Mouse (Mus musculus): Measurements from ENCODE around the gene Wbp4. TPM values are rescaled to one million over a fixed set of nuclear protein-coding genes. Genes with fewer than 3 reads are reported as not detected.

The Wbp4 gene
- total and polyA plus RNA-seq, 3 experiments: 31.3 to 68.5 (median 36.2) TPM

- DNase-seq (ENCODE audit: extremely low read depth): no peak
- peak overlapping the region; percentile 99 for H3K4me2 ChIP-seq (ENCODE audit: insufficient read depth, low read depth, poor library complexity, severe bottlenecking)
- in situ Hi-C loops (cut with MboI; ENCODE audit: low pct_ligation_motif_present, low pct_unique_long_range_greater_than_20kb, low sequenced_read_pairs): no loop called here
- no peak for TF ChIP-seq JUN (IDR thresholded peaks at IDR 0.05; ENCODE audit: insufficient read depth, low read depth, low read length)
- no peak for TF ChIP-seq RAD21 (IDR thresholded peaks at IDR 0.05; ENCODE audit: low read depth, low read length)
- TF ChIP-seq EP300 (IDR thresholded peaks at IDR 0.05; ENCODE audit: low read length): peak; percentile 10; the same call in 1 of the 2 replicates
- no peak for TF ChIP-seq UBTF (IDR thresholded peaks at IDR 0.05; ENCODE audit: low read depth, low read length)
- TF ChIP-seq SMC3 (IDR thresholded peaks at IDR 0.05; ENCODE audit: low read depth, low read length): no peak
- peak; percentile 19; the same call in 1 of the 2 replicates for TF ChIP-seq IRF4 (IDR thresholded peaks at IDR 0.05; ENCODE audit: low read depth, low read length)
- no peak for TF ChIP-seq PAX5 (IDR thresholded peaks at IDR 0.05; ENCODE audit: low read length)
- TF ChIP-seq MAX (IDR thresholded peaks at IDR 0.05; ENCODE audit: low read length): peak; percentile 43; the same call in 1 of the 2 replicates
- no peak; the same call in none of the 2 replicates for TF ChIP-seq HCFC1 (IDR thresholded peaks at IDR 0.05; ENCODE audit: low read depth, low read length)
- TF ChIP-seq ZMIZ1 (IDR thresholded peaks at IDR 0.05; ENCODE audit: low read depth, low read length): no peak
- no peak for TF ChIP-seq CTCF (conservative IDR thresholded peaks at IDR 0.05 in 1 of 2, IDR thresholded peaks at IDR 0.05 in 1 of 2; ENCODE audit: low read depth in 2 of 2, low read length in 2 of 2)
- TF ChIP-seq GABPA (IDR thresholded peaks at IDR 0.05; ENCODE audit: insufficient replicate concordance, low read depth, low read length): no peak
- TF ChIP-seq MAFK (IDR thresholded peaks at IDR 0.05; ENCODE audit: insufficient replicate concordance, low read length): no peak
- no peak; the same call in 1 of the 2 replicates for TF ChIP-seq ETS1 (conservative IDR thresholded peaks at IDR 0.05; ENCODE audit: low read depth, low read length)
- peak; percentile 32; the same call in 1 of the 2 replicates for TF ChIP-seq POLR2A (IDR thresholded peaks at IDR 0.05; ENCODE audit: low read depth, low read length)
- 0 out of 2 replicates have a peak, but pooled peaks have one; percentile 25 for TF ChIP-seq CHD2 (IDR thresholded peaks at IDR 0.05; ENCODE audit: low read length)
- no peak for TF ChIP-seq ZNF384 (IDR thresholded peaks at IDR 0.05; ENCODE audit: low read depth, low read length)
- peak; percentile 41; the same call in 1 of the 2 replicates for TF ChIP-seq MXI1 (IDR thresholded peaks at IDR 0.05; ENCODE audit: low read depth, low read length)
- no peak for TF ChIP-seq USF2 (conservative IDR thresholded peaks at IDR 0.05; ENCODE audit: low read depth, low read length)
- TF ChIP-seq ELF1 (IDR thresholded peaks at IDR 0.05; ENCODE audit: low read depth, low read length): no peak
- peak; percentile 58 for TF ChIP-seq CHD1 (IDR thresholded peaks at IDR 0.05; ENCODE audit: low read depth, low read length)
- peak; percentile 29; the same call in 1 of the 2 replicates for TF ChIP-seq SIN3A (IDR thresholded peaks at IDR 0.05; ENCODE audit: low read length)
- H3K36me3 ChIP-seq (replicated peaks in 1 of 2; ENCODE audit: control insufficient read depth in 1 of 2, insufficient read depth in 1 of 2, low read length in 1 of 2): peaks cover 3 to 9% of the 10 kb centered on the region in 2 experiments
- H3K9me3 ChIP-seq (replicated peaks; ENCODE audit: low read length): no peaks in the 10 kb centered on the region
- peak overlapping the region; percentile 65 to 83 (median 77) for H3K4me3 ChIP-seq (replicated peaks in 1 of 3; ENCODE audit: low read depth in 2 of 3, low read length in 2 of 3, poor library complexity in 1 of 3)
- peaks cover 82% of the 10 kb centered on the region for H3K79me2 ChIP-seq (replicated peaks; ENCODE audit: control insufficient read depth, extremely low read depth, insufficient read depth, poor library complexity, severe bottlenecking)
- peaks cover 4 to 36% of the 10 kb centered on the region in 2 experiments for H3K4me1 ChIP-seq (ENCODE audit: control insufficient read depth in 1 of 2, insufficient read depth in 2 of 2)
- peak overlapping the region; percentile 89 for H3K27ac ChIP-seq (ENCODE audit: insufficient read depth, low read depth)
- H3K9ac ChIP-seq (ENCODE audit: insufficient read depth, low read depth): peak overlapping the region; percentile 84
- H3K27me3 ChIP-seq (replicated peaks): no peaks in the 10 kb centered on the region
- dilution Hi-C loops (cut with MboI; ENCODE audit: extremely low pct_ligation_motif_present, extremely low pct_unique_long_range_greater_than_20kb, low sequenced_read_pairs): no loop called here
These were observed 37.7 kb upstream of the Wbp4 start for GRCm38 (mm10) chr14:79518761-79519662.

Measured in CH12.LX (cell line).